Mouse (Mus musculus) ES-E14 (cell line): ENCODE measurements around the gene Shh.

ENCODE experiments used
- CHD2 ChIP-seq: IDR thresholded peaks from 2 replicates; pipeline ENCODE4 v1.6.1; 2014; ENCODE audit warnings: mild to moderate bottlenecking, low read depth, low read length, inconsistent platforms
- HCFC1 ChIP-seq: IDR thresholded peaks from 2 replicates; pipeline ENCODE4 v1.6.1; 2012; ENCODE audit warnings: low read length, inconsistent platforms, borderline replicate concordance; ENCODE audit not compliant: insufficient read depth
- MAFK ChIP-seq: IDR thresholded peaks from 2 replicates; pipeline ENCODE4 v1.6.1; 2014; ENCODE audit warnings: mild to moderate bottlenecking, low read depth, low read length, inconsistent platforms; ENCODE audit not compliant: insufficient read depth

DNA sequence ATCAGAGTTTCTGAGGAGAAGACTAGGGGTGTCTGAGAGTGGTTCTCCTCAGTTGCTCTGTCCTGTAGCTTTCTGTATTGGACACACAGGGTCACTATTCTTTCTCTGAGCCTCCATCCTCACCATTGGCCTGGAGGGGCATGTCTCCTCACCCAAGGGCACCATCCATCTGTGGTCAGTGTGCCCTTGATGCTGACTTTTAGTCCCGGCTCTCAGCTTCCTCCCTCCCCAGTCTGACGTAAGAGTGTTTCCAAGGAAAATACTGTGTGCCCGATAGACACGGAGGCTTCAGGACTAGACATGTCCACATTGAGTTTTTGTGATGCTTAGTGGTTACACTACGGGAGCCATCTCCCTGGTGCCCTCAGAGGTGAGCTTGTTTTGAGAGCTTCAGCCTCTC is 6.5 kb upstream of the Shh start:
- TF ChIP-seq MAFK (no peak), HCFC1 (no peak), CHD2 (no peak)
